Mouse (Mus musculus) liver (tissue): ENCODE data around the gene H2-M10.5.
"Not testable (repeated sequence)": the region's sequence is repeated elsewhere in the genome, so short reads cannot be mapped to it uniquely, and the experiment has no call there.

Experiments
- DNase-seq: peaks from one replicate; pipeline ENCODE4 v3.0.0-alpha.2; 2020; ENCODE audit warnings: mixed read lengths

H2-M10.5 gene

GRCm38 (mm10) chr17:36772610-36773009, at the start of gene H2-M10.5:
TSS of gene H2-M10.5 (plus strand) at chr17:36772910.
- DNase-seq: not testable (repeated sequence)

GRCm38 (mm10) chr17:36726046-36726445, 46.7 kb upstream of the H2-M10.5 start:
- DNase-seq: no peak

- DNase-seq: no peak
Measured at GRCm38 (mm10) chr17:36763816-36764215, 8.9 kb upstream of the H2-M10.5 start.

GRCm38 (mm10) chr17:36764244-36764643, 8.5 kb upstream of the H2-M10.5 start:
- not testable (repeated sequence) for DNase-seq

- DNase-seq: not testable (repeated sequence)
Measured at GRCm38 (mm10) chr17:36765403-36765802, 7.3 kb upstream of the H2-M10.5 start.

GRCm38 (mm10) chr17:36781533-36781932, 8.8 kb downstream of the H2-M10.5 start:
- DNase-seq: no peak

GRCm38 (mm10) chr17:36786483-36786886, 13.8 kb downstream of the H2-M10.5 start:
- peak; percentile 7 for DNase-seq

- DNase-seq: no peak
Measured at GRCm38 (mm10) chr17:36788351-36788750, 15.6 kb downstream of the H2-M10.5 start.

GRCm38 (mm10) chr17:36788801-36789200, 16.1 kb downstream of the H2-M10.5 start:
- DNase-seq: peak; percentile 31

GRCm38 (mm10) chr17:36799493-36799892, 26.8 kb downstream of the H2-M10.5 start:
- DNase-seq: no peak

GRCm38 (mm10) chr17:36799921-36800462, 27.3 kb downstream of the H2-M10.5 start:
- not testable (repeated sequence) for DNase-seq

- DNase-seq: no peak
Measured at GRCm38 (mm10) chr17:36811871-36812270, 39.2 kb downstream of the H2-M10.5 start, which contains the start of gene H2-M10.6. TSS of gene H2-M10.6 (plus strand) at chr17:36812171.

GRCm38 (mm10) chr17:36824005-36824404, 51.3 kb downstream of the H2-M10.5 start:
- peak; percentile 71 for DNase-seq

GRCm38 (mm10) chr17:36825525-36825924, 52.8 kb downstream of the H2-M10.5 start:
- no peak for DNase-seq
